Mouse (Mus musculus): ENCODE data around the gene Trappc6a.

The Trappc6a gene

GRCm38 (mm10) chr7:19562643-19563410 is 54.6 kb downstream of the Trappc6a start, which contains the start of gene Ppp1r37:
Ppp1r37 (minus strand) TSS chr7:19563076.
- DNase-seq = no peak

- no peak for DNase-seq
Observed at GRCm38 (mm10) chr7:19563884-19564283, 55.7 kb downstream of the Trappc6a start.

GRCm38 (mm10) chr7:19564455-19564854 is 56.3 kb downstream of the Trappc6a start:
- no peak for DNase-seq

All from thymus, adult 18-20 months (tissue).